Mouse (Mus musculus): ENCODE results near the gene Prkag1. TPM values are rescaled to one million over a fixed set of nuclear protein-coding genes. Genes with fewer than 3 reads are reported as not detected.

The Prkag1 gene
- polyA plus RNA-seq, 1 experiment from 2014 or later, result 72.1 TPM

- ATAC-seq (replicated peaks; ENCODE audit: insufficient number of reproducible peaks, low FRiP score, low TSS enrichment), result no peak
- WGBS (ENCODE audit: insufficient replicate concordance), result 18% methylated on average over 5 of the region's 5 CpGs
- peaks cover 54% of the 10 kb centered on the region for H3K27me3 ChIP-seq (ENCODE audit: control insufficient read depth, insufficient read depth, low read length)
- no peak overlapping the region for H3K27ac ChIP-seq (ENCODE audit: low read depth, low read length)
- H3K9ac ChIP-seq (ENCODE audit: low read depth, low read length), result no peak overlapping the region
- H3K36me3 ChIP-seq (ENCODE audit: control insufficient read depth, insufficient read depth, low read length), result no peaks in the 10 kb centered on the region
- peaks cover 6% of the 10 kb centered on the region; the same call in 1 of the 2 replicates for H3K4me1 ChIP-seq (ENCODE audit: control insufficient read depth, insufficient read depth, low read length)
- H3K4me3 ChIP-seq (ENCODE audit: low read depth, low read length), result no peak overlapping the region
- no peaks in the 10 kb centered on the region for H3K9me3 ChIP-seq (replicated peaks; ENCODE audit: control insufficient read depth, low read length)
- no peak overlapping the region for H3K4me2 ChIP-seq
Measured at GRCm38 (mm10) chr15:98768259-98768658, 63.1 kb downstream of the Prkag1 start.

- Histone ChIP-seq H3K27me3 (ENCODE audit: control insufficient read depth, insufficient read depth, low read length) (peaks cover 31% of the 10 kb centered on the region), H3K36me3 (ENCODE audit: control insufficient read depth, insufficient read depth, low read length) (no peaks in the 10 kb centered on the region), H3K4me1 (ENCODE audit: control insufficient read depth, insufficient read depth, low read length) (peaks cover 9% of the 10 kb centered on the region; the same call in 1 of the 2 replicates), H3K9ac (ENCODE audit: low read depth, low read length) (no peak overlapping the region), H3K4me2 (no peak overlapping the region), H3K27ac (ENCODE audit: low read depth, low read length) (no peak overlapping the region), H3K4me3 (ENCODE audit: low read depth, low read length) (no peak overlapping the region), H3K9me3 (replicated peaks; ENCODE audit: control insufficient read depth, low read length) (no peaks in the 10 kb centered on the region)
- ATAC-seq (replicated peaks; ENCODE audit: insufficient number of reproducible peaks, low FRiP score, low TSS enrichment), result no peak
- WGBS (ENCODE audit: insufficient replicate concordance), result 76% methylated on average over 4 of the region's 4 CpGs
Measured at GRCm38 (mm10) chr15:98765929-98766328, 65.4 kb downstream of the Prkag1 start.

Other genes with a start within 250 kb of the Prkag1 start
- gene Adcy6, start 221.4 kb downstream of the Prkag1 start, polyA plus RNA-seq (2014; fragmentation: Nextera tagmentation; extraction: Ambion mirVana), result 24.5 and 34.8 TPM in 2 replicates
- gene Cacnb3, start 200.7 kb downstream of the Prkag1 start, polyA plus RNA-seq (2014; fragmentation: Nextera tagmentation; extraction: Ambion mirVana), result 9.8 and 9.9 TPM in 2 replicates
- 11.2 and 19.6 TPM in 2 replicates for gene Ddx23, start 168.6 kb downstream of the Prkag1 start, polyA plus RNA-seq (2014; fragmentation: Nextera tagmentation; extraction: Ambion mirVana)
- gene Rnd1, start 154.1 kb downstream of the Prkag1 start, polyA plus RNA-seq (2014; fragmentation: Nextera tagmentation; extraction: Ambion mirVana), result 1.2 and 1.6 TPM in 2 replicates
- gene Ccdc65, start 123.3 kb downstream of the Prkag1 start, polyA plus RNA-seq (2014; fragmentation: Nextera tagmentation; extraction: Ambion mirVana), result 0.23 and 0.37 TPM in 2 replicates
- gene Fkbp11, start 103.3 kb downstream of the Prkag1 start, polyA plus RNA-seq (2014; fragmentation: Nextera tagmentation; extraction: Ambion mirVana), result 20.4 and 21.1 TPM in 2 replicates
- 22.8 and 30.7 TPM in 2 replicates for gene Arf3, start 68.3 kb downstream of the Prkag1 start, polyA plus RNA-seq (2014; fragmentation: Nextera tagmentation; extraction: Ambion mirVana)
- gene Wnt10b, start 53.4 kb downstream of the Prkag1 start, polyA plus RNA-seq (2014; fragmentation: Nextera tagmentation; extraction: Ambion mirVana), result not detected in 2 replicates
- gene Wnt1, start 41.7 kb downstream of the Prkag1 start, polyA plus RNA-seq (2014; fragmentation: Nextera tagmentation; extraction: Ambion mirVana), result not detected in 2 replicates
- 0.11 and 0.25 TPM in 2 replicates for gene Ddn, start 22.0 kb downstream of the Prkag1 start, polyA plus RNA-seq (2014; fragmentation: Nextera tagmentation; extraction: Ambion mirVana)
- gene Kmt2d, start 39.7 kb upstream of the Prkag1 start, polyA plus RNA-seq (2014; fragmentation: Nextera tagmentation; extraction: Ambion mirVana), result 12.7 and 16.1 TPM in 2 replicates
- gene Rhebl1, start 63.0 kb upstream of the Prkag1 start, polyA plus RNA-seq (2014; fragmentation: Nextera tagmentation; extraction: Ambion mirVana), result 6.5 and 8.8 TPM in 2 replicates
- 2.5 and 5.0 TPM in 2 replicates for gene Dhh, start 67.0 kb upstream of the Prkag1 start, polyA plus RNA-seq (2014; fragmentation: Nextera tagmentation; extraction: Ambion mirVana)
- 4.0 and 5.7 TPM in 2 replicates for gene Lmbr1l, start 86.7 kb upstream of the Prkag1 start, polyA plus RNA-seq (2014; fragmentation: Nextera tagmentation; extraction: Ambion mirVana)
- 1,819 and 1,826 TPM in 2 replicates for gene Tuba1b, start 103.0 kb upstream of the Prkag1 start, polyA plus RNA-seq (2014; fragmentation: Nextera tagmentation; extraction: Ambion mirVana)
- gene Gm49450, start 122.0 kb upstream of the Prkag1 start, polyA plus RNA-seq (2014; fragmentation: Nextera tagmentation; extraction: Ambion mirVana), result not detected in 2 replicates
- 1,237 and 1,376 TPM in 2 replicates for gene Tuba1a, start 122.2 kb upstream of the Prkag1 start, polyA plus RNA-seq (2014; fragmentation: Nextera tagmentation; extraction: Ambion mirVana)
- 167 and 169 TPM in 2 replicates for gene Tuba1c, start 198.4 kb upstream of the Prkag1 start, polyA plus RNA-seq (2014; fragmentation: Nextera tagmentation; extraction: Ambion mirVana)
- gene Prph, start 223.7 kb upstream of the Prkag1 start, polyA plus RNA-seq (2014; fragmentation: Nextera tagmentation; extraction: Ambion mirVana), result 0.09 and 0.59 TPM in 2 replicates
- gene Troap, start 243.1 kb upstream of the Prkag1 start, polyA plus RNA-seq (2014; fragmentation: Nextera tagmentation; extraction: Ambion mirVana), result 21.1 and 22.0 TPM in 2 replicates